Mouse (Mus musculus): ENCODE results near the gene Slc39a13. TPM values are rescaled to one million over a fixed set of nuclear protein-coding genes. Genes with fewer than 3 reads are reported as not detected.

Gene Slc39a13
- polyA plus RNA-seq, 1 experiment: 15.6 TPM

GRCm38 (mm10) chr2:91061849-91062481, 8.3 kb downstream of the Slc39a13 start:
- H3K4me1 ChIP-seq (ENCODE audit: control insufficient read depth, insufficient read depth, low read length): no peaks in the 10 kb centered on the region; the same call in 1 of the 2 replicates
- 84% methylated on average over 6 of the region's 6 CpGs for WGBS
- no peak overlapping the region for H3K27ac ChIP-seq (ENCODE audit: control insufficient read depth, insufficient read depth, low read depth, low read length, poor library complexity)
- TF ChIP-seq CTCF (IDR thresholded peaks at IDR 0.05; ENCODE audit: control insufficient read depth, insufficient read depth, low read length) (no peak), POLR2A (IDR thresholded peaks at IDR 0.05; ENCODE audit: borderline replicate concordance, control insufficient read depth, low read depth, low read length) (no peak)
- no peak overlapping the region for H3K4me3 ChIP-seq (replicated peaks; ENCODE audit: control insufficient read depth, low read depth, low read length)

GRCm38 (mm10) chr2:91060544-91061355, 9.5 kb downstream of the Slc39a13 start:
- H3K4me3 ChIP-seq (replicated peaks; ENCODE audit: control insufficient read depth, low read depth, low read length): no peak overlapping the region
- peak overlapping the region; percentile 8 for H3K27ac ChIP-seq (ENCODE audit: control insufficient read depth, insufficient read depth, low read depth, low read length, poor library complexity)
- no peaks in the 10 kb centered on the region; the same call in 1 of the 2 replicates for H3K4me1 ChIP-seq (ENCODE audit: control insufficient read depth, insufficient read depth, low read length)
- no peak for TF ChIP-seq POLR2A (IDR thresholded peaks at IDR 0.05; ENCODE audit: borderline replicate concordance, control insufficient read depth, low read depth, low read length)
- TF ChIP-seq CTCF (IDR thresholded peaks at IDR 0.05; ENCODE audit: control insufficient read depth, insufficient read depth, low read length): peak; percentile 55
- WGBS: 76% methylated on average over 10 of the region's 10 CpGs

GRCm38 (mm10) chr2:91059376-91059775, 10.8 kb downstream of the Slc39a13 start:
- no peak overlapping the region for H3K27ac ChIP-seq (ENCODE audit: control insufficient read depth, insufficient read depth, low read depth, low read length, poor library complexity)
- H3K4me1 ChIP-seq (ENCODE audit: control insufficient read depth, insufficient read depth, low read length): no peaks in the 10 kb centered on the region; the same call in 1 of the 2 replicates
- no peak overlapping the region for H3K4me3 ChIP-seq (replicated peaks; ENCODE audit: control insufficient read depth, low read depth, low read length)
- WGBS: 93% methylated on average over 2 of the region's 2 CpGs
- TF ChIP-seq CTCF (IDR thresholded peaks at IDR 0.05; ENCODE audit: control insufficient read depth, insufficient read depth, low read length): no peak
- no peak for TF ChIP-seq POLR2A (IDR thresholded peaks at IDR 0.05; ENCODE audit: borderline replicate concordance, control insufficient read depth, low read depth, low read length)

GRCm38 (mm10) chr2:91058435-91058834, 11.8 kb downstream of the Slc39a13 start:
- no peaks in the 10 kb centered on the region; the same call in 1 of the 2 replicates for H3K4me1 ChIP-seq (ENCODE audit: control insufficient read depth, insufficient read depth, low read length)
- H3K4me3 ChIP-seq (replicated peaks; ENCODE audit: control insufficient read depth, low read depth, low read length): no peak overlapping the region
- no peak for TF ChIP-seq POLR2A (IDR thresholded peaks at IDR 0.05; ENCODE audit: borderline replicate concordance, control insufficient read depth, low read depth, low read length)
- TF ChIP-seq CTCF (IDR thresholded peaks at IDR 0.05; ENCODE audit: control insufficient read depth, insufficient read depth, low read length): no peak
- WGBS: 89% methylated on average over 5 of the region's 5 CpGs
- H3K27ac ChIP-seq (ENCODE audit: control insufficient read depth, insufficient read depth, low read depth, low read length, poor library complexity): no peak overlapping the region

GRCm38 (mm10) chr2:91053934-91054382, 16.3 kb downstream of the Slc39a13 start, which contains the start of gene Psmc3:
Psmc3 (plus strand) TSS chr2:91054009.
- Histone ChIP-seq H3K4me3 (replicated peaks; ENCODE audit: control insufficient read depth, low read depth, low read length) (peak within 1 kb of the TSS; percentile 90), H3K27ac (ENCODE audit: control insufficient read depth, insufficient read depth, low read depth, low read length, poor library complexity) (peak within 1 kb of the TSS; percentile 87), H3K4me1 (ENCODE audit: control insufficient read depth, insufficient read depth, low read length) (peaks cover 1% of the 10 kb centered on the region; the same call in 1 of the 2 replicates)
- TF ChIP-seq POLR2A (IDR thresholded peaks at IDR 0.05; ENCODE audit: borderline replicate concordance, control insufficient read depth, low read depth, low read length): peak; percentile 76; the same call in 1 of the 2 replicates
- TF ChIP-seq CTCF (IDR thresholded peaks at IDR 0.05; ENCODE audit: control insufficient read depth, insufficient read depth, low read length): no peak
- WGBS: under 1% methylated on average over 40 of the region's 40 CpGs

- TF ChIP-seq CTCF (IDR thresholded peaks at IDR 0.05; ENCODE audit: control insufficient read depth, insufficient read depth, low read length) (no peak), POLR2A (IDR thresholded peaks at IDR 0.05; ENCODE audit: borderline replicate concordance, control insufficient read depth, low read depth, low read length) (no peak)
- Histone ChIP-seq H3K4me3 (replicated peaks; ENCODE audit: control insufficient read depth, low read depth, low read length) (peak overlapping the region; percentile 78), H3K4me1 (ENCODE audit: control insufficient read depth, insufficient read depth, low read length) (peaks cover 1% of the 10 kb centered on the region; the same call in 1 of the 2 replicates), H3K27ac (ENCODE audit: control insufficient read depth, insufficient read depth, low read depth, low read length, poor library complexity) (peak overlapping the region; percentile 87; the same call in 1 of the 2 replicates)
- 0% methylated on average over 6 of the region's 6 CpGs for WGBS
These were observed 16.9 kb downstream of the Slc39a13 start for GRCm38 (mm10) chr2:91053181-91053933.

GRCm38 (mm10) chr2:91052752-91053151, 17.5 kb downstream of the Slc39a13 start:
- WGBS: 17% methylated on average over 2 of the region's 2 CpGs
- peaks cover 1% of the 10 kb centered on the region; the same call in 1 of the 2 replicates for H3K4me1 ChIP-seq (ENCODE audit: control insufficient read depth, insufficient read depth, low read length)
- no peak overlapping the region for H3K4me3 ChIP-seq (replicated peaks; ENCODE audit: control insufficient read depth, low read depth, low read length)
- no peak for TF ChIP-seq POLR2A (IDR thresholded peaks at IDR 0.05; ENCODE audit: borderline replicate concordance, control insufficient read depth, low read depth, low read length)
- no peak for TF ChIP-seq CTCF (IDR thresholded peaks at IDR 0.05; ENCODE audit: control insufficient read depth, insufficient read depth, low read length)
- no peak overlapping the region for H3K27ac ChIP-seq (ENCODE audit: control insufficient read depth, insufficient read depth, low read depth, low read length, poor library complexity)
